Mouse (Mus musculus) gonadal fat pad, adult 2 months (tissue): ENCODE results near the gene Zfp286. TPM values are rescaled to one million over a fixed set of nuclear protein-coding genes. Genes with fewer than 3 reads are reported as not detected.

ENCODE experiments used
- DNase-seq: peaks from one replicate; pipeline ENCODE4 v3.0.0-alpha.2; 2012; ENCODE audit warnings: low read depth
- polyA plus RNA-seq: library from polyadenylated mRNA; depleted of rRNA; stranded (reverse); fragments of >200 nt; gene quantifications from 2 replicates; pipeline ENCODE4 v1.2.3, GENCODE M21; 2012; rRNA removed

Gene Zfp286
- polyA plus RNA-seq, 1 experiment: 1.4 TPM

- DNase-seq: no peak
Measured at GRCm38 (mm10) chr11:62706141-62706540, 83.1 kb downstream of the Zfp286 start.

Other genes with a start within 250 kb of the Zfp286 start
- 2,291 TPM in 2 replicates for gene Ubb, start 238.3 kb downstream of the Zfp286 start, polyA plus RNA-seq
- gene Trpv2, start 215.0 kb downstream of the Zfp286 start, polyA plus RNA-seq: 11.2 and 13.2 TPM in 2 replicates
- gene Lrrc75a, start 140.9 kb downstream of the Zfp286 start, polyA plus RNA-seq: 9.1 and 14.0 TPM in 2 replicates
- gene Mmgt2, start 140.8 kb downstream of the Zfp286 start, polyA plus RNA-seq: 50.9 and 64.9 TPM in 2 replicates
- gene Zfp287, start 57.6 kb downstream of the Zfp286 start, polyA plus RNA-seq: 1.5 and 1.6 TPM in 2 replicates
- not detected in 2 replicates for gene Gm10428, start 36.4 kb downstream of the Zfp286 start, polyA plus RNA-seq
- 4.9 and 7.3 TPM in 2 replicates for gene Trim16, start 30.8 kb upstream of the Zfp286 start, polyA plus RNA-seq
- 0.42 and 1.4 TPM in 2 replicates for gene Fbxw10, start 57.6 kb upstream of the Zfp286 start, polyA plus RNA-seq
- gene Tvp23b, start 90.0 kb upstream of the Zfp286 start, polyA plus RNA-seq: 39.6 and 50.4 TPM in 2 replicates
- gene Cdrt4, start 161.7 kb upstream of the Zfp286 start, polyA plus RNA-seq: 1.2 and 2.7 TPM in 2 replicates